Mouse (Mus musculus) left cerebral cortex, adult 2 months (tissue): Measurements from ENCODE around the gene Kcnj9. TPM values are rescaled to one million over a fixed set of nuclear protein-coding genes. Genes with fewer than 3 reads are reported as not detected.

ENCODE experiments used
- DNase-seq, 2 experiments: peaks; one replicate each; pipeline ENCODE4 v3.0.0; 2021 to 2022; ENCODE audit warnings: low spot score in 2 of 2, mixed read lengths in 1 of 2; ENCODE audit errors: extremely low spot score in 1 of 2
- H3K27ac ChIP-seq: fragments of 200-600 bp; 2 replicates; pipeline ENCODE4 v1.8.1; 2022
- H3K4me3 ChIP-seq: fragments of 200-600 bp; 2 replicates; pipeline ENCODE4 v1.8.1; 2022
- CTCF ChIP-seq: fragments of 200-600 bp; IDR thresholded peaks from 2 replicates; pipeline ENCODE4 v1.8.1; 2022; ENCODE audit warnings: antibody characterized with exemption, mild to moderate bottlenecking, moderate library complexity
- intact Hi-C: fragments of 180-260 bp; cut with DNase I; formaldehyde crosslinking; loops from one replicate; pipeline ENCODE4 v1.15.1; 2025
- total RNA-seq, 2 experiments: library from RNA; stranded (reverse); gene quantifications; 2 replicates each; pipeline ENCODE4 v1.2.3; 2021

Gene Kcnj9
- total RNA-seq, 2 experiments from 2014 or later, result 137 to 138 TPM

DNA sequence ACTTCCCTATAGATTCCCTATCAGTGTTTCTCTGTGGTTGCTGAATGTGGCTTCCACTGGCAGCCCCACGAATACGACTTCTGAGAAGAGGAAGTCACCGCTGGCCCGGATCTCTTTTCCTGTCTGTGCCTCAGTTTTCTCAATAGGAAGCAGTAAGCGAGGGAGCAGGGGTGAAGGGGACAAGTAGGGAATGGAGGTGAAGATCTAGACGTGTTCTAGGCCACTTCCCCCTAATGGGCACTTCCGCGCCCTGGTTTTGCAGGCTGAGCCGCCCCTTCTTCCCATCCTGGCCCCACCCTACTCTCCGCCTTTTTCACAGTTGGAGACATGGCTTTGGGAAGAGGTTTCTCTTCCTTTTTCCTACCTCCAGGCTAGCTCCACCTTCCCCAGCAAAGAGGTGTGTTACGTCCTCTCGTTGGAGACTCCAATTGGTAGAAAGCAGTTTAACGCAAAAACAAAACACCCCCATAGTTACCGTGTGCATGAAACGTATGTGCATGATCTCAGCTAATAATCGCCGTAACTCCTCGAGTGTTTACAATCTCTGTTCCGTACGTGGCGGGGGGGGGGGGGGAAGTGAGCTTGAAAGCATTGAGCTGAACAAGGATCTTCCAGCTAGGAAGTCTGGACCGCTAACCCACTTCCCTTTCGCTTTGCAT lies 17.7 kb downstream of the Kcnj9 start:
- intact Hi-C loops, result loop anchor here (5.0 kb wide), 1 partner anchor 264 kb away; no protein-coding TSS in a partner anchor
- peak in 1 of 2 experiments; percentile 56 for DNase-seq
- H3K27ac ChIP-seq, result peak overlapping the region; percentile 100
- no peak for TF ChIP-seq CTCF
- H3K4me3 ChIP-seq, result peak overlapping the region; percentile 87

DNA sequence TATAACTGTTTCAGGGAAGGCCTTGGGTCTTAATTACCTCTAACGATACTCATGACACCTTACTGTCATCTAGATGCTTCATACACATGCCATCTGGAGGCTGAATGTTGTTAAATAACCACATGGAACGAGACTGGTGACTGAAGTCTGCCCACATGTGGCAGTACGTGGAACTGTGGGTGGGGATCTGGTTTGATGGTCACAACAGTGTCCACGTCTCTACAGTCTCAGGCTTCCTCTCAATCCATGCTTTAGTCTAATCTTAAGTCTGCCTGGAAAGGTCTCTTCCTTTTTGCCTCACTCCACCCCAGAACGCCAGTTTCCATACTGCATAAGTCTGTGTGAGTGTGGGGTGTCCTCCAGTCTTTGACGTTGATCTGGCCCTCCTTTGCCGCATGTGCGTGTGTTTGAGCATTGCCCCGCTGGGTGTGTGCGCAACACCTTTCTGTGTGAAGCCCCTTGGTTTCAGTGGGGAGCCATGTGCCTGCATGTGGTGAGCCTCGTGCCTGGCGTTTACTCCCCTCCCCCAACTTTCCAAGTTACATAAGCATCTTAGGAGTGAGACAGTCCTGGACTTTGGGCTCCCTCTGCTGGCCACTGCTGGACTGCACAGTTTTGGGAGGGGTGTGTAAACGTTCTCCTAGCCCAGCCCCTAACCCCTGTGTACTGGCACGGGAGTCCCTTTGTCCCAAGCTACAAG lies 19.3 kb downstream of the Kcnj9 start:
- DNase-seq, result peak; percentile 87 to 90
- intact Hi-C loops, result loop anchor here (1.0 to 5.0 kb wide), 6 partner anchors 28 to 263 kb away; partner anchors contain the start of gene Pea15a
- peak; percentile 69 for TF ChIP-seq CTCF
- peak overlapping the region; percentile 28 for H3K4me3 ChIP-seq
- H3K27ac ChIP-seq, result peak overlapping the region; percentile 100

GRCm38 (mm10) chr1:172308409-172308808 lies 20.7 kb downstream of the Kcnj9 start:
- Histone ChIP-seq H3K4me3 (no peak overlapping the region), H3K27ac (peak overlapping the region; percentile 70)
- no peak for DNase-seq
- TF ChIP-seq CTCF, result no peak
- intact Hi-C loops, result no loop called here

DNA sequence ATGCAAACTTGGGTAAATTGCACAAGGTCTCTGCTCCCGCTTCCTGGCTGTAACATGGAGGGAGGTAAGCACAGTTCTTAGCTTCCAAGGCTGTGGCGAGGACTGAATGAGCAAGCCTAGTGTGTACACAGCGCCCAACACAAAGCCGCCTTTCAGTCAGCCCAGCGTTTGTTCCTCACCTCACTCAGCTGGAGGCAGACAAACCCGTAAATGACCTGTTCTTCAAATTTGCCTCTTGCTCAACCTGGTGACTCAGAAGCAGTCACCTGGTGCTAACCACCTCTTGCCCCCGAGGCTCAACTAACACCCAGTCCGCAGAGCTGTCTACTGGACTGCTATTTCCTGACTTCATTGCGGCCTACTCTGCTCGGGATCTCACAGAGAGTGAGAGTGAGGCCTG lies 21.2 kb downstream of the Kcnj9 start:
- TF ChIP-seq CTCF, result no peak
- intact Hi-C loops, result loop anchor here (2.0 kb wide), 1 partner anchor 27 kb away; no protein-coding TSS in a partner anchor
- DNase-seq, result no peak
- no peak overlapping the region for H3K4me3 ChIP-seq
- peak overlapping the region; percentile 70 for H3K27ac ChIP-seq

- Histone ChIP-seq H3K27ac (peak overlapping the region; percentile 69), H3K4me3 (no peak overlapping the region)
- no peak for DNase-seq
- intact Hi-C loops, result loop anchor here (2.0 kb wide), 1 partner anchor 26 kb away; no protein-coding TSS in a partner anchor
- TF ChIP-seq CTCF, result no peak
Observed at GRCm38 (mm10) chr1:172306885-172307284, 22.2 kb downstream of the Kcnj9 start.

GRCm38 (mm10) chr1:172306196-172306595 lies 22.9 kb downstream of the Kcnj9 start:
- intact Hi-C loops, result loop anchor here (2.0 kb wide), 1 partner anchor 25 kb away; no protein-coding TSS in a partner anchor
- Histone ChIP-seq H3K27ac (peak overlapping the region; percentile 53; the same call in 1 of the 2 replicates), H3K4me3 (no peak overlapping the region)
- no peak for DNase-seq
- no peak for TF ChIP-seq CTCF

DNA sequence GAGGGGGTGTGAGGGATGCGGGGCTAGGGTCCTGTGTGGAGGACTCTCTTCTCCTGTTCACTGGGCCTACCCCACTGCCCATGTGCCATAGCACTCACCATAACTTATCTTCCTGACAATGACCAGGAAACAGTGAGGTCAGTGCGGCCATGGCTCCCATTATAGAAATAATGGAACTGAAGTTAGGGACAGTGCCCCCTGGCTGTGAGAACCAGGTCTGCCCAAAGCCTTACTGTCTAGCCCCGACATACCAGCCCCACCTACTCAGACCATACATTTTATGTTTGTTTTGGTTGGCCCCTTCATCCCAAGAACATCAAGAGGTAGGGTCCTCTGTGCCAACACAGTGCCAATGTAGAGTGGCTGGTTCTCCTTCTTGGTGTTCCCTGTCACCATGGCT lies 23.5 kb downstream of the Kcnj9 start:
- intact Hi-C loops, result loop anchor here (2.0 kb wide), 1 partner anchor 25 kb away; no protein-coding TSS in a partner anchor
- TF ChIP-seq CTCF, result peak; percentile 39
- Histone ChIP-seq H3K4me3 (no peak overlapping the region), H3K27ac (peak overlapping the region; percentile 53)
- DNase-seq, result no peak

DNA sequence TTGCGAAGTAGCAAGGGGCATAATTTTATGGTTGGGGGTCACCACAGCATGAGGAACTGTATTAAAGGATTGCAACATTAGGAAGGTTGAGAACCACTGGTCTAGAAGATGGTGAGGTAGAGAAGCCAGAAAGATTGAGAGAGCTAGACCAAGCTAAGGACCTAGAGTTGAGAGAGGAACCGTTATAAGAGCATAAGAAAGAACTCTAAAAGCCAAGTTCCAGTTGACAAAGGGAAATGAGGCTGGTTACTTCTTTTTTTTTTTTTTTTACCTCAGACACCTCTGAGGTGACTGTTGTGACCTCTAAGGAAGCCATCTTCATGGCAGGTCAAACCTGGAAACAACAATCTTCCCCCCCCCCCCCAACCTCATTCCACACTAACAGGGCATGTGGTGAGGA lies 24.0 kb downstream of the Kcnj9 start:
- Histone ChIP-seq H3K27ac (0 out of 2 replicates have a peak overlapping the region, but pooled peaks have one; percentile 40), H3K4me3 (no peak overlapping the region)
- DNase-seq, result no peak
- no peak for TF ChIP-seq CTCF
- intact Hi-C loops, result no loop called here

GRCm38 (mm10) chr1:172304443-172304842 lies 24.7 kb downstream of the Kcnj9 start:
- intact Hi-C loops, result no loop called here
- Histone ChIP-seq H3K4me3 (no peak overlapping the region), H3K27ac (peak overlapping the region; percentile 40; the same call in 1 of the 2 replicates)
- DNase-seq, result no peak
- TF ChIP-seq CTCF, result no peak

- Histone ChIP-seq H3K27ac (peak overlapping the region; percentile 76), H3K4me3 (no peak overlapping the region)
- TF ChIP-seq CTCF, result no peak
- DNase-seq, result no peak
- intact Hi-C loops, result no loop called here
Observed at GRCm38 (mm10) chr1:172302851-172303250, 26.3 kb downstream of the Kcnj9 start.

DNA sequence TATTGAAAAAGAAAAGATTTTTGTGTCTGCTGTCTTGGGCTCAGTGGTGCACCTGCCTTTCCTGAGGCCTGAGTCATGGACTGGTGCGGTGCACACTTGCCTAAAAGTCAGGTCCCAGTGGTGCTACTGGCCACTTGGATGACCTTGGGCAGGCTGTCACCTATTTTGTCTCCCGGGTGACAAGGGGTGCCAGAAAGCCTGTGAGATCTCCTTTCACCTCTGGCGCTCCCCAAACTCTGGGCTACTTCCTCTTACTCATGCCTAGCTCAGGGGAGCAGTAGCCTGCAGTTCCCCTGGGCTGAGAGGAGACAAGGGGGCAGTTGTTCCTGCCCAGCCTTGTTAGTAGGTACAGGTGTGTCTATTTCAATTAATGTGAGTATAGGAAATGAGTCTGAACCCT lies 26.8 kb downstream of the Kcnj9 start:
- no peak for TF ChIP-seq CTCF
- no peak for DNase-seq

GRCm38 (mm10) chr1:172301180-172301579 lies 27.9 kb downstream of the Kcnj9 start:
- Histone ChIP-seq H3K27ac (peak overlapping the region; percentile 78), H3K4me3 (no peak overlapping the region)
- TF ChIP-seq CTCF, result no peak
- intact Hi-C loops, result no loop called here
- DNase-seq, result no peak

More for the DNA sequence above, 26.8 kb downstream of the Kcnj9 start:
- intact Hi-C loops, result no loop called here
- Histone ChIP-seq H3K27ac (peak overlapping the region; percentile 76), H3K4me3 (no peak overlapping the region)
